10 mouse cellular contexts compared by ENCODE assay signal in genomic region chr4:45606578-45606977, GRCm38 (mm10).
DNase-seq lines count a peak whose midpoint lies in the region.
"Had no signal": no experiment of that assay in that cellular context is flagged by ENCODE, and none has a peak within 500 bp of the region (broad histone marks: within the 10 kb centered on the region; RNA-seq: fewer than 3 reads in every experiment).

No protein-coding gene starts in this region.

- peak; percentile 48 to 51 for DNase-seq in cerebellum, postnatal 10 days
- DNase-seq in cerebellum, adult 9-10 months, result no peak
- DNase-seq in kidney, postnatal 10 days, result peak; percentile 65
- no peak for DNase-seq in kidney, adult 18-20 months
- peak; percentile 40 for DNase-seq in retina, postnatal 1 day
- DNase-seq in retina, embryonic 14.5 days (ENCODE audit: low spot score), result no peak
- DNase-seq in natural killer cell, adult 2 months (ENCODE audit: low spot score in 2 of 2), result peak; percentile 54 to 71
- DNase-seq in adipocyte (ENCODE audit: low spot score), result no peak
- DNase-seq: cerebellum, adult 8-10 months; kidney, adult 9 months had no signal

Comparison
In these comparisons a context has a peak if more than half of its experiments do, and no peak if none do; other contexts are left out.
1. DNase-seq: peak in cerebellum, postnatal 10 days (2 of 2), kidney, postnatal 10 days (single experiment), retina, postnatal 1 day (single experiment) and natural killer cell, adult 2 months (2 of 2); none in cerebellum, adult 9-10 months (single experiment), kidney, adult 18-20 months (single experiment), retina, embryonic 14.5 days (single experiment) and adipocyte (single experiment).